In the genomic region with DNA sequence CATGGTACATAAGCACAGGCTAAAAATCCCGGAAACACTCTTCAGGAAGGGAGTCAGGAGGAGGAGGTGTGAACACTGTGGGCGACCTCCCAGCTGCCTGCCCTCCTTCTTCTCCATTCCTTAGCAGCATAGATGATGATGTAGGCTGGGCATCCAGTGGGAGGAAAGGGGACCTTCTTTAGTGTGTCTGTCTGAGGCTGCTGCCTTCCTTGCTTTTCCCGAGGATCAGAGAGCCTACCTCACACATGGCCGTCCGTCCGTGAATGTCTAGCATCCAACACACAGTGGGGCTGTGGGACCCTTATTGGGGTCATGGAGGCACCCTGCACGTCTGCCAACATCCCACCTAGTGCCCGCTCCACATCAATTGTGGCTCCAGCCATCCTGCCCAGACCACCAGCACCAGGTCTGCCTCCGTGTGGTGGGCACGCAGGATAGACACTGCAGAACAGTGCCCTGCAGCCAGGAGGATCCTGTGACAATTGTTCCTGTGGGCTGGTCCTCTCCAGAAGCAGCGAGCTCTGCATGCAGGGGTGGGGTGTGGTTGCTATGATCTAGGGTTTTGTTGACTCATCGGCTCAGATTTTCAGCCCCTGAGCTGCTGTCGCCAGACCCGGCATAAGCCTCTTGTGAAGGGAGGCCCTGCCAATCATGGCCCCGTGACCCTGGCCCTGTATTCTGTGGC, we compare ENCODE assay signal across 15 mouse cellular contexts.
DNase-seq lines count a peak whose midpoint lies in the region; ATAC-seq and TF ChIP-seq lines count a peak whose summit lies in the region.
"Had no signal": no experiment of that assay in that cellular context is flagged by ENCODE, and none has a peak within 500 bp of the region (broad histone marks: within the 10 kb centered on the region; RNA-seq: fewer than 3 reads in every experiment).

No protein-coding gene starts in this region.

- no peaks in the 10 kb centered on the region for H3K9me3 ChIP-seq in kidney, postnatal 0 days (replicated peaks; ENCODE audit: low read length)
- H3K9me3 ChIP-seq: midbrain, embryonic 15.5 days had no signal

- TF ChIP-seq CTCF in kidney, postnatal 0 days (IDR thresholded peaks at IDR 0.05; ENCODE audit: low read depth): peak; percentile 35; the same call in 1 of the 2 replicates

- no peak overlapping the region for H3K4me2 ChIP-seq in kidney, postnatal 0 days (ENCODE audit: low read length)
- H3K4me2 ChIP-seq: midbrain, embryonic 15.5 days had no signal

- H3K4me3 ChIP-seq in kidney, postnatal 0 days (replicated peaks; ENCODE audit: low read depth, low read length): no peak overlapping the region
- H3K4me3 ChIP-seq: midbrain, embryonic 15.5 days had no signal

- no peaks in the 10 kb centered on the region for H3K36me3 ChIP-seq in kidney, postnatal 0 days (ENCODE audit: insufficient read depth, low read length)
- H3K36me3 ChIP-seq: midbrain, embryonic 15.5 days had no signal

- WGBS in kidney, postnatal 0 days: 64% methylated on average over 15 of the region's 15 CpGs

- H3K9ac ChIP-seq in kidney, postnatal 0 days (ENCODE audit: low read depth, low read length): no peak overlapping the region
- H3K9ac ChIP-seq: midbrain, embryonic 15.5 days had no signal

- no peak overlapping the region for H3K27ac ChIP-seq in kidney, postnatal 0 days
- H3K27ac ChIP-seq: midbrain, embryonic 15.5 days had no signal

- H3K4me1 ChIP-seq in kidney, postnatal 0 days (replicated peaks; ENCODE audit: insufficient read depth, low read length): no peaks in the 10 kb centered on the region; the same call in 1 of the 2 replicates
- H3K4me1 ChIP-seq: midbrain, embryonic 15.5 days had no signal

- no peak for DNase-seq in kidney, postnatal 0 days (ENCODE audit: low spot score)
- DNase-seq in kidney, adult 9 months: no peak
- DNase-seq in 416B (ENCODE audit: low read depth): peak; percentile 18
- peak; percentile 70 to 85 for DNase-seq in frontal cortex, postnatal 36 days (ENCODE audit: low spot score in 2 of 2)
- peak; percentile 80 to 86 for DNase-seq in right cerebral cortex, adult 2 months (ENCODE audit: low spot score in 2 of 2)
- DNase-seq in gastrocnemius, postnatal 10 days: no peak
- DNase-seq in lung, postnatal 36 days: no peak
- DNase-seq in thymus, postnatal 25 days: no peak
- DNase-seq: adrenal gland, postnatal 10 days; gastrocnemius, postnatal 36 days; kidney, postnatal 14 days; lung, postnatal 14 days; thymus, adult 2 months had no signal

- no peaks in the 10 kb centered on the region for H3K27me3 ChIP-seq in kidney, postnatal 0 days (ENCODE audit: insufficient read depth, low read length)
- H3K27me3 ChIP-seq: midbrain, embryonic 15.5 days had no signal

- no peak for ATAC-seq in kidney, postnatal 0 days (replicated peaks; ENCODE audit: low FRiP score, low read depth)
- ATAC-seq: CD4-positive, CD25-positive, alpha-beta regulatory T cell, adult 4 months; midbrain, embryonic 15.5 days had no signal

Comparison
In these comparisons a context has a peak if more than half of its experiments do, and no peak if none do; other contexts are left out.
1. DNase-seq: peak in 416B (single experiment), frontal cortex, postnatal 36 days (2 of 2) and right cerebral cortex, adult 2 months (2 of 2); none in kidney, postnatal 0 days (single experiment), kidney, adult 9 months (single experiment), gastrocnemius, postnatal 10 days (single experiment), lung, postnatal 36 days (single experiment) and thymus, postnatal 25 days (single experiment).